Comparison of ENCODE assay signal across 26 mouse cellular contexts in genomic region chr3:149086704-149087103, GRCm38 (mm10).
DNase-seq lines count a peak whose midpoint lies in the region; ATAC-seq and TF ChIP-seq lines count a peak whose summit lies in the region.
"Had no signal": no experiment of that assay in that cellular context is flagged by ENCODE, and none has a peak within 500 bp of the region (broad histone marks: within the 10 kb centered on the region; RNA-seq: fewer than 3 reads in every experiment).

No protein-coding gene starts in this region.

- peak; percentile 31 for DNase-seq in forebrain, embryonic 11.5 days (ENCODE audit: low spot score)
- DNase-seq in kidney, postnatal 0 days (ENCODE audit: low spot score): peak; percentile 57
- DNase-seq in kidney, postnatal 14 days: no peak
- DNase-seq in brain, adult 2 months (ENCODE audit: low read depth, low spot score): peak; percentile 38
- peak; percentile 54 for DNase-seq in forelimb bud, embryonic 11.5 days (ENCODE audit: low read depth, low spot score)
- no peak for DNase-seq in left cerebral cortex, postnatal 14 days (ENCODE audit: low spot score in 2 of 2)
- no peak for DNase-seq in adrenal gland, adult 18-20 months (ENCODE audit: low spot score in 2 of 2)
- DNase-seq: adrenal gland, postnatal 36 days; cerebellum, adult 11-12 months; cerebellum, postnatal 36 days; embryo, embryonic 11 days; gastrocnemius, postnatal 10 days; heart, postnatal 36 days; liver; thymus, postnatal 36 days had no signal

- no peaks in the 10 kb centered on the region for H3K36me3 ChIP-seq in forebrain, embryonic 11.5 days (ENCODE audit: control insufficient read depth, insufficient read depth, low read length)
- no peaks in the 10 kb centered on the region for H3K36me3 ChIP-seq in forebrain, embryonic 13.5 days (ENCODE audit: poor library complexity, severe bottlenecking)
- no peaks in the 10 kb centered on the region for H3K36me3 ChIP-seq in kidney, postnatal 0 days (ENCODE audit: insufficient read depth, low read length)
- H3K36me3 ChIP-seq: forebrain, embryonic 12.5 days; heart, embryonic 12.5 days; hindbrain, embryonic 13.5 days; kidney, embryonic 15.5 days; limb, embryonic 10.5 days; liver, embryonic 15.5 days; lung, embryonic 15.5 days; midbrain, embryonic 15.5 days; neural tube, embryonic 12.5 days had no signal

- no peak for ATAC-seq in forebrain, embryonic 11.5 days (replicated peaks; ENCODE audit: low FRiP score)
- no peak for ATAC-seq in forebrain, embryonic 13.5 days
- ATAC-seq in kidney, postnatal 0 days (replicated peaks; ENCODE audit: low FRiP score, low read depth): no peak
- ATAC-seq: inflammation-experienced regulatory T-cells, adult 6 months; midbrain, embryonic 15.5 days had no signal

- H3K4me1 ChIP-seq in forebrain, embryonic 11.5 days (replicated peaks; ENCODE audit: control insufficient read depth, insufficient read depth, low read length): peaks cover 11% of the 10 kb centered on the region; the same call in 1 of the 2 replicates
- peaks cover 21% of the 10 kb centered on the region for H3K4me1 ChIP-seq in forebrain, embryonic 13.5 days
- H3K4me1 ChIP-seq in kidney, postnatal 0 days (replicated peaks; ENCODE audit: insufficient read depth, low read length): peaks cover 29% of the 10 kb centered on the region; the same call in 1 of the 2 replicates

- 73% methylated on average over 5 of the region's 5 CpGs for WGBS in forebrain, embryonic 11.5 days
- WGBS in forebrain, embryonic 13.5 days: 70% methylated on average over 5 of the region's 5 CpGs
- 33% methylated on average over 5 of the region's 5 CpGs for WGBS in kidney, postnatal 0 days

- no peak overlapping the region for H3K27ac ChIP-seq in forebrain, embryonic 11.5 days (ENCODE audit: low read depth, low read length)
- no peak overlapping the region for H3K27ac ChIP-seq in forebrain, embryonic 13.5 days
- H3K27ac ChIP-seq in kidney, postnatal 0 days: no peak overlapping the region
- H3K27ac ChIP-seq: forebrain, embryonic 12.5 days; hindbrain, embryonic 13.5 days; liver, embryonic 15.5 days; midbrain, embryonic 15.5 days; neural tube, embryonic 12.5 days had no signal

- H3K27me3 ChIP-seq in forebrain, embryonic 11.5 days (ENCODE audit: control insufficient read depth, insufficient read depth, low read length): peaks cover 3% of the 10 kb centered on the region
- peaks cover 16% of the 10 kb centered on the region for H3K27me3 ChIP-seq in forebrain, embryonic 13.5 days
- H3K27me3 ChIP-seq in kidney, postnatal 0 days (ENCODE audit: insufficient read depth, low read length): no peaks in the 10 kb centered on the region
- H3K27me3 ChIP-seq: heart, embryonic 12.5 days; kidney, embryonic 15.5 days; liver, embryonic 15.5 days; lung, embryonic 15.5 days; neural tube, embryonic 12.5 days had no signal

- H3K4me2 ChIP-seq in forebrain, embryonic 11.5 days (ENCODE audit: low read depth, low read length, severe bottlenecking): no peak overlapping the region
- no peak overlapping the region for H3K4me2 ChIP-seq in forebrain, embryonic 13.5 days
- 0 out of 2 replicates have a peak overlapping the region, but pooled peaks have one; percentile 4 for H3K4me2 ChIP-seq in kidney, postnatal 0 days (ENCODE audit: low read length)
- H3K4me2 ChIP-seq: forebrain, embryonic 12.5 days; heart, embryonic 12.5 days; hindbrain, embryonic 13.5 days; midbrain, embryonic 15.5 days; neural tube, embryonic 12.5 days had no signal

- H3K9me3 ChIP-seq in forebrain, embryonic 11.5 days (ENCODE audit: control insufficient read depth, low read length): no peaks in the 10 kb centered on the region
- no peaks in the 10 kb centered on the region for H3K9me3 ChIP-seq in forebrain, embryonic 13.5 days (replicated peaks)
- H3K9me3 ChIP-seq in kidney, postnatal 0 days (replicated peaks; ENCODE audit: low read length): no peaks in the 10 kb centered on the region
- H3K9me3 ChIP-seq: forebrain, embryonic 12.5 days; heart, embryonic 12.5 days; hindbrain, embryonic 13.5 days; kidney, embryonic 15.5 days; limb, embryonic 10.5 days; liver, embryonic 15.5 days; lung, embryonic 15.5 days; midbrain, embryonic 15.5 days; neural tube, embryonic 12.5 days had no signal

- TF ChIP-seq CTCF in kidney, postnatal 0 days (IDR thresholded peaks at IDR 0.05; ENCODE audit: low read depth): no peak

- no peak overlapping the region for H3K4me3 ChIP-seq in forebrain, embryonic 11.5 days (ENCODE audit: low read depth, low read length)
- no peak overlapping the region for H3K4me3 ChIP-seq in forebrain, embryonic 13.5 days
- no peak overlapping the region for H3K4me3 ChIP-seq in kidney, postnatal 0 days (replicated peaks; ENCODE audit: low read depth, low read length)
- H3K4me3 ChIP-seq: forebrain, embryonic 12.5 days; heart, embryonic 12.5 days; hindbrain, embryonic 13.5 days; kidney, embryonic 15.5 days; limb, embryonic 10.5 days; liver, embryonic 15.5 days; lung, embryonic 15.5 days; midbrain, embryonic 15.5 days; neural tube, embryonic 12.5 days had no signal

- intact Hi-C loops in left cerebral cortex, postnatal 14 days (cut with DNase I): no loop called here

- H3K9ac ChIP-seq in forebrain, embryonic 11.5 days (ENCODE audit: low read length): no peak overlapping the region
- H3K9ac ChIP-seq in forebrain, embryonic 13.5 days: no peak overlapping the region
- H3K9ac ChIP-seq in kidney, postnatal 0 days (ENCODE audit: low read depth, low read length): no peak overlapping the region
- H3K9ac ChIP-seq: forebrain, embryonic 12.5 days; heart, embryonic 12.5 days; hindbrain, embryonic 13.5 days; kidney, embryonic 15.5 days; liver, embryonic 15.5 days; lung, embryonic 15.5 days; midbrain, embryonic 15.5 days; neural tube, embryonic 12.5 days had no signal

Comparison
In these comparisons a context has a peak if more than half of its experiments do, and no peak if none do; other contexts are left out.
1. DNase-seq: peak in forebrain, embryonic 11.5 days (single experiment), kidney, postnatal 0 days (single experiment), brain, adult 2 months (single experiment) and forelimb bud, embryonic 11.5 days (single experiment); none in kidney, postnatal 14 days (single experiment), left cerebral cortex, postnatal 14 days (0 of 2) and adrenal gland, adult 18-20 months (0 of 2).